Mouse (Mus musculus): ENCODE measurements around the gene Cenpj. TPM values are rescaled to one million over a fixed set of nuclear protein-coding genes. Genes with fewer than 3 reads are reported as not detected.

Cenpj gene
- polyA plus RNA-seq, 1 experiment from 2014 or later = 8.8 TPM

GRCm38 (mm10) chr14:56567476-56567875 lies 7.7 kb downstream of the Cenpj start:
- 0 out of 2 replicates have a peak, but pooled peaks cover 4% of the 10 kb centered on the region for H3K4me1 ChIP-seq (replicated peaks; ENCODE audit: control insufficient read depth, insufficient read depth, low read length)
- H3K4me3 ChIP-seq (ENCODE audit: low read depth, low read length) = no peak overlapping the region
- DNase-seq (ENCODE audit: low spot score) = no peak
- H3K4me2 ChIP-seq (ENCODE audit: low read length) = no peak overlapping the region
- no peak overlapping the region for H3K9ac ChIP-seq (ENCODE audit: low read length)
- no peaks in the 10 kb centered on the region for H3K27me3 ChIP-seq (replicated peaks; ENCODE audit: control insufficient read depth, insufficient read depth, low read length)
- 79% methylated on average over 7 of the region's 7 CpGs for WGBS
- H3K36me3 ChIP-seq (ENCODE audit: control insufficient read depth, insufficient read depth, low read length) = peaks cover 8% of the 10 kb centered on the region
- no peaks in the 10 kb centered on the region for H3K9me3 ChIP-seq (ENCODE audit: control insufficient read depth, low read length)
- ATAC-seq (replicated peaks; ENCODE audit: low FRiP score, low TSS enrichment, low read depth) = no peak
- H3K27ac ChIP-seq (ENCODE audit: low read depth) = no peak overlapping the region

DNA sequence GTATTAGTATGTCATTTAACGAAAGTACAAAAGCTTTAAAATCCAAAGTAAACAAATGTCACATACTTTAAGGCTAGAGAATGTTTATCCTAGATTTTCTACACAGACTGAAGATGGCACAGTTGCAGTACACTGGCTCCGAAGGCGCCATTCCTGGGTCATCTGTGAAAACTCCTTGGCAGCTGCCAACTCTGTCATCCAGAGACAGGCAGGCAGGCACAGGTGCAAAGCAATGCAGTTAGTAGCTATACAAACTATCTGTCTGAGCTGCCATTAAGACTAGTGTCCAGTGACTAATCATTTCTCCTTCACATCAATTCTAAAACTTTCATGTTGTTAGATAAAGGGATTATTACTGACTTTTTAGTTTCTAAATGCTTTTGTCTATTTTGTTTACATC lies 16.1 kb downstream of the Cenpj start:
- Histone ChIP-seq H3K4me2 (ENCODE audit: low read length) (no peak overlapping the region), H3K4me3 (ENCODE audit: low read depth, low read length) (no peak overlapping the region), H3K27ac (ENCODE audit: low read depth) (no peak overlapping the region), H3K9ac (ENCODE audit: low read length) (no peak overlapping the region), H3K9me3 (ENCODE audit: control insufficient read depth, low read length) (no peaks in the 10 kb centered on the region), H3K4me1 (replicated peaks; ENCODE audit: control insufficient read depth, insufficient read depth, low read length) (no peaks in the 10 kb centered on the region), H3K36me3 (ENCODE audit: control insufficient read depth, insufficient read depth, low read length) (peaks cover 18% of the 10 kb centered on the region), H3K27me3 (replicated peaks; ENCODE audit: control insufficient read depth, insufficient read depth, low read length) (no peaks in the 10 kb centered on the region)
- WGBS = 82% methylated on average over 3 of the region's 3 CpGs
- no peak for ATAC-seq (replicated peaks; ENCODE audit: low FRiP score, low TSS enrichment, low read depth)
- DNase-seq (ENCODE audit: low spot score) = no peak

- Histone ChIP-seq H3K4me2 (ENCODE audit: low read length) (no peak overlapping the region), H3K27ac (ENCODE audit: low read depth) (no peak overlapping the region), H3K27me3 (replicated peaks; ENCODE audit: control insufficient read depth, insufficient read depth, low read length) (no peaks in the 10 kb centered on the region), H3K4me3 (ENCODE audit: low read depth, low read length) (no peak overlapping the region), H3K36me3 (ENCODE audit: control insufficient read depth, insufficient read depth, low read length) (peaks cover 39% of the 10 kb centered on the region), H3K9ac (ENCODE audit: low read length) (no peak overlapping the region), H3K4me1 (replicated peaks; ENCODE audit: control insufficient read depth, insufficient read depth, low read length) (no peaks in the 10 kb centered on the region), H3K9me3 (ENCODE audit: control insufficient read depth, low read length) (no peaks in the 10 kb centered on the region)
- ATAC-seq (replicated peaks; ENCODE audit: low FRiP score, low TSS enrichment, low read depth) (no peak), DNase-seq (ENCODE audit: low spot score) (no peak)
- WGBS = 98% methylated on average over 2 of the region's 2 CpGs
These were observed 20.5 kb downstream of the Cenpj start for GRCm38 (mm10) chr14:56554716-56555115.

GRCm38 (mm10) chr14:56553331-56553730 lies 21.9 kb downstream of the Cenpj start:
- Histone ChIP-seq H3K4me1 (replicated peaks; ENCODE audit: control insufficient read depth, insufficient read depth, low read length) (no peaks in the 10 kb centered on the region), H3K9me3 (ENCODE audit: control insufficient read depth, low read length) (no peaks in the 10 kb centered on the region), H3K4me2 (ENCODE audit: low read length) (no peak overlapping the region), H3K27me3 (replicated peaks; ENCODE audit: control insufficient read depth, insufficient read depth, low read length) (no peaks in the 10 kb centered on the region), H3K36me3 (ENCODE audit: control insufficient read depth, insufficient read depth, low read length) (peaks cover 39% of the 10 kb centered on the region), H3K4me3 (ENCODE audit: low read depth, low read length) (no peak overlapping the region), H3K9ac (ENCODE audit: low read length) (no peak overlapping the region), H3K27ac (ENCODE audit: low read depth) (no peak overlapping the region)
- DNase-seq (ENCODE audit: low spot score) (no peak), ATAC-seq (replicated peaks; ENCODE audit: low FRiP score, low TSS enrichment, low read depth) (no peak)
- WGBS = 96% methylated on average over 7 of the region's 7 CpGs

DNA sequence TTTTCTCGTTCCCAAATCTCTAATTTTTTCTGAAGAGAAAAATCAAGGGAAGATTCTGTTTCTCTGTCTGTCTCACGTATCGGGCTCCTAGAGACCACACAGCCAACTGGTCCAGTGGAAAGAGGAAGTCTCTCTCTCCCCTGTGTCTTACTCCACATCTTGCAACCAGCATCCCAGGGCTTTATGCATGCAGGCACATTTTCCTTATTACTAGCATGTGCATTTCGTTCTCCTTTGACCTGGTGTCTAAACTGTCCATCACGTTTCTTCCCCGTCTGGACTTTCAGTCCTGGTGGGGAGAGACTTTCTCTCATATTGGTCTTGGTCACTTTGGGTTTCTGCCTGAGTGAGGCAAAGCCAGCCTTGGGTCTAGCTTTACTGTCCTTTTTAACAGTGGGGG lies 22.3 kb downstream of the Cenpj start:
- Histone ChIP-seq H3K27me3 (replicated peaks; ENCODE audit: control insufficient read depth, insufficient read depth, low read length) (no peaks in the 10 kb centered on the region), H3K4me1 (replicated peaks; ENCODE audit: control insufficient read depth, insufficient read depth, low read length) (no peaks in the 10 kb centered on the region), H3K4me3 (ENCODE audit: low read depth, low read length) (no peak overlapping the region), H3K9ac (ENCODE audit: low read length) (no peak overlapping the region), H3K27ac (ENCODE audit: low read depth) (no peak overlapping the region), H3K36me3 (ENCODE audit: control insufficient read depth, insufficient read depth, low read length) (peaks cover 39% of the 10 kb centered on the region), H3K9me3 (ENCODE audit: control insufficient read depth, low read length) (no peaks in the 10 kb centered on the region), H3K4me2 (ENCODE audit: low read length) (no peak overlapping the region)
- DNase-seq (ENCODE audit: low spot score) (no peak), ATAC-seq (replicated peaks; ENCODE audit: low FRiP score, low TSS enrichment, low read depth) (no peak)
- WGBS = 91% methylated on average over 6 of the region's 6 CpGs

DNA sequence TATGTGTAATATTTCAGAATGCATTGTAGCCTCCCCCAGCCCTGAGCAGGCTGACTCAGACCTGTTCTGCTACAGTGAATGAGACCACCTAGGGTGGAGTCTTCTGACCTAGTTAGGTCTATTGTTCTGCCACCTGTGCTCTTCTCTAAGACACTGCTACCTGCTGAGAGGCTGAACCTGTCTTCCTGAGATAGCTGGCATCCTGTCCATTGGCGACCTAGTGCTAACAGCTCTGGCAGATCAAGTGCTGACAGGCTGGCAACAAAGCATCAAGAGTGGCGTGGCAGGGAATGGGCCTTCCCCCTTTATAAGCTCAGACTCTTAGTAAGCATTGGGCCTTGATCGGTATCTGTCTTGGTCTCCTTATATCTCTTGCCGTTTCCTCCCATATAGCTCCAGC lies 24.3 kb downstream of the Cenpj start:
- no peaks in the 10 kb centered on the region for H3K4me1 ChIP-seq (replicated peaks; ENCODE audit: control insufficient read depth, insufficient read depth, low read length)
- H3K27ac ChIP-seq (ENCODE audit: low read depth) = no peak overlapping the region
- no peaks in the 10 kb centered on the region for H3K9me3 ChIP-seq (ENCODE audit: control insufficient read depth, low read length)
- 88% methylated on average over 4 of the region's 4 CpGs for WGBS
- no peaks in the 10 kb centered on the region for H3K27me3 ChIP-seq (replicated peaks; ENCODE audit: control insufficient read depth, insufficient read depth, low read length)
- no peak for ATAC-seq (replicated peaks; ENCODE audit: low FRiP score, low TSS enrichment, low read depth)
- H3K4me2 ChIP-seq (ENCODE audit: low read length) = no peak overlapping the region
- peaks cover 42% of the 10 kb centered on the region for H3K36me3 ChIP-seq (ENCODE audit: control insufficient read depth, insufficient read depth, low read length)
- H3K4me3 ChIP-seq (ENCODE audit: low read depth, low read length) = no peak overlapping the region
- DNase-seq (ENCODE audit: low spot score) = no peak
- no peak overlapping the region for H3K9ac ChIP-seq (ENCODE audit: low read length)

- H3K4me1 ChIP-seq (replicated peaks; ENCODE audit: control insufficient read depth, insufficient read depth, low read length) = no peaks in the 10 kb centered on the region
- ATAC-seq (replicated peaks; ENCODE audit: low FRiP score, low TSS enrichment, low read depth) (no peak), DNase-seq (ENCODE audit: low spot score) (no peak)
- no peak overlapping the region for H3K4me3 ChIP-seq (ENCODE audit: low read depth, low read length)
- no peaks in the 10 kb centered on the region for H3K27me3 ChIP-seq (replicated peaks; ENCODE audit: control insufficient read depth, insufficient read depth, low read length)
- no peak overlapping the region for H3K27ac ChIP-seq (ENCODE audit: low read depth)
- no peak overlapping the region for H3K9ac ChIP-seq (ENCODE audit: low read length)
- no peaks in the 10 kb centered on the region for H3K9me3 ChIP-seq (ENCODE audit: control insufficient read depth, low read length)
- H3K4me2 ChIP-seq (ENCODE audit: low read length) = no peak overlapping the region
- WGBS = 93% methylated on average over 4 of the region's 4 CpGs
- peaks cover 9% of the 10 kb centered on the region for H3K36me3 ChIP-seq (ENCODE audit: control insufficient read depth, insufficient read depth, low read length)
These were observed 29.7 kb downstream of the Cenpj start for GRCm38 (mm10) chr14:56545491-56545890.

DNA sequence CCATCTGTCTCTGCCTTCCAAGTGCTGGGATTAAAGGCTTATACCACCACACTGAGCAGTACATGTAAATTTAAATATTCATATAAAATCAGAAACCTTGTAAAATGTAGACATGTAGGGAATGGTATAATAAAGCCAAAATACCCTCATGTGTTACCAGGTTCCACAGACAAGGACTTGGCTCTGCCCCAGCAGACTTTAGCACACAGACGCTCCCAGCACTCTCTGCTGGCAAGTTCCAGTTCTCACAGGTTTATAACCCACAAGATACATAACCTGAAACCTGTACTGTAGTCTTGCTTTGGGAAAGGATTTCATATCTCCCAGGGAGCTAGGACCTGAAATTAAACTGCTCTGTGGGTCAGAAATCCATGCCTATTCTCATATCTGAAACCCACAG lies 30.3 kb downstream of the Cenpj start:
- ATAC-seq (replicated peaks; ENCODE audit: low FRiP score, low TSS enrichment, low read depth) (no peak), DNase-seq (ENCODE audit: low spot score) (no peak)
- Histone ChIP-seq H3K36me3 (ENCODE audit: control insufficient read depth, insufficient read depth, low read length) (peaks cover 9% of the 10 kb centered on the region; the same call in 1 of the 2 replicates), H3K9ac (ENCODE audit: low read length) (no peak overlapping the region), H3K4me2 (ENCODE audit: low read length) (no peak overlapping the region), H3K4me3 (ENCODE audit: low read depth, low read length) (no peak overlapping the region), H3K27ac (ENCODE audit: low read depth) (no peak overlapping the region), H3K27me3 (replicated peaks; ENCODE audit: control insufficient read depth, insufficient read depth, low read length) (no peaks in the 10 kb centered on the region), H3K4me1 (replicated peaks; ENCODE audit: control insufficient read depth, insufficient read depth, low read length) (no peaks in the 10 kb centered on the region), H3K9me3 (ENCODE audit: control insufficient read depth, low read length) (no peaks in the 10 kb centered on the region)
- 89% methylated on average over 1 of the region's 1 CpGs for WGBS

GRCm38 (mm10) chr14:56530788-56531187 lies 44.4 kb downstream of the Cenpj start:
- Histone ChIP-seq H3K4me1 (replicated peaks; ENCODE audit: control insufficient read depth, insufficient read depth, low read length) (no peaks in the 10 kb centered on the region), H3K27ac (ENCODE audit: low read depth) (no peak overlapping the region), H3K9ac (ENCODE audit: low read length) (no peak overlapping the region), H3K4me2 (ENCODE audit: low read length) (no peak overlapping the region), H3K27me3 (replicated peaks; ENCODE audit: control insufficient read depth, insufficient read depth, low read length) (no peaks in the 10 kb centered on the region), H3K9me3 (ENCODE audit: control insufficient read depth, low read length) (no peaks in the 10 kb centered on the region), H3K4me3 (ENCODE audit: low read depth, low read length) (no peak overlapping the region), H3K36me3 (ENCODE audit: control insufficient read depth, insufficient read depth, low read length) (peaks cover 46% of the 10 kb centered on the region)
- DNase-seq (ENCODE audit: low spot score) (no peak), ATAC-seq (replicated peaks; ENCODE audit: low FRiP score, low TSS enrichment, low read depth) (no peak)
- 90% methylated on average over 2 of the region's 2 CpGs for WGBS

Measured in intestine, embryonic 14.5 days (tissue).